Mouse (Mus musculus) erythroblast, adult 5-6 weeks (primary cell): Measurements from ENCODE around the gene Hnf1b. TPM values are rescaled to one million over a fixed set of nuclear protein-coding genes. Genes with fewer than 3 reads are reported as not detected.

Experiments used
- ATAC-seq: replicated peaks from 2 replicates; pipeline ENCODE4 v1.8.0; 2016; ENCODE audit warnings: moderate number of reproducible peaks, mild to moderate bottlenecking, moderate TSS enrichment, inconsistent platforms; ENCODE audit not compliant: poor library complexity, low FRiP score, severe bottlenecking
- total RNA-seq, 2 experiments: library from RNA; stranded (forward) in 1 of 2; stranded (reverse) in 1 of 2; fragments of 150-400 nt in 1 of 2; fragments of 200-764, 138-1000 nt in 1 of 2; gene quantifications; 2 replicates each; pipeline versions ENCODE4 v1.2.3 to v1.2.4; 2015 to 2017; ENCODE audit warnings: low replicate concordance in 2 of 2

Hnf1b gene
- total RNA-seq, 2 experiments from 2014 or later, result not detected

- no peak for ATAC-seq
These were observed 36.9 kb downstream of the Hnf1b start for GRCm38 (mm10) chr11:83886746-83887145.

GRCm38 (mm10) chr11:83891366-83891765 is 41.5 kb downstream of the Hnf1b start:
- ATAC-seq, result no peak

GRCm38 (mm10) chr11:83893325-83893724 is 43.5 kb downstream of the Hnf1b start:
- no peak for ATAC-seq

- ATAC-seq, result no peak
These were observed 46.9 kb downstream of the Hnf1b start for GRCm38 (mm10) chr11:83896430-83897410.

- ATAC-seq, result no peak
These were observed 47.7 kb downstream of the Hnf1b start for GRCm38 (mm10) chr11:83897569-83897968.

GRCm38 (mm10) chr11:83902812-83903211 is 52.9 kb downstream of the Hnf1b start:
- no peak for ATAC-seq

GRCm38 (mm10) chr11:83905756-83906155 is 55.9 kb downstream of the Hnf1b start:
- ATAC-seq, result no peak

GRCm38 (mm10) chr11:83908376-83908775 is 58.5 kb downstream of the Hnf1b start:
- ATAC-seq, result no peak

GRCm38 (mm10) chr11:83913824-83914311 is 64.0 kb downstream of the Hnf1b start:
- no peak for ATAC-seq

- ATAC-seq, result no peak
These were observed 64.6 kb downstream of the Hnf1b start for GRCm38 (mm10) chr11:83914501-83914900.

- no peak for ATAC-seq
These were observed 72.7 kb downstream of the Hnf1b start for GRCm38 (mm10) chr11:83922600-83922999.

- ATAC-seq, result peak; percentile 58; the same call in 1 of the 2 replicates
These were observed 77.2 kb downstream of the Hnf1b start for GRCm38 (mm10) chr11:83927097-83927496.

GRCm38 (mm10) chr11:83932506-83933106 is 82.7 kb downstream of the Hnf1b start:
- no peak for ATAC-seq

- ATAC-seq, result no peak
These were observed 83.5 kb downstream of the Hnf1b start for GRCm38 (mm10) chr11:83933376-83933775.

- ATAC-seq, result 0 out of 2 replicates have a peak, but pooled peaks have one; percentile 52
These were observed 86.3 kb downstream of the Hnf1b start for GRCm38 (mm10) chr11:83935986-83936665.

- no peak for ATAC-seq
These were observed 88.7 kb downstream of the Hnf1b start for GRCm38 (mm10) chr11:83938556-83938955.

- ATAC-seq, result peak; percentile 100
These were observed 92.3 kb downstream of the Hnf1b start, which contains the start of gene Ddx52 for GRCm38 (mm10) chr11:83941950-83942840. Gene Ddx52 (plus strand): TSS chr11:83942062.
